Mouse (Mus musculus) heart, embryonic 12.5 days (tissue): Measurements from ENCODE around the gene Fitm1. TPM values are rescaled to one million over a fixed set of nuclear protein-coding genes. Genes with fewer than 3 reads are reported as not detected.

Experiments used
- ATAC-seq: fragments of 200-750 bp; cut with Nextera tagmentation; 2 replicates; pipeline ENCODE4 v1.8.0; 2017; ENCODE audit warnings: moderate TSS enrichment, moderate library complexity; ENCODE audit not compliant: insufficient number of reproducible peaks, low FRiP score
- H3K27ac ChIP-seq: fragments of 300-500 bp; sonication (generic); 2 replicates; pipeline ENCODE4 v1.5.1; 2016; ENCODE audit warnings: mild to moderate bottlenecking, moderate library complexity; ENCODE audit not compliant: poor library complexity, severe bottlenecking
- H3K27me3 ChIP-seq: fragments of 300-500 bp; sonication (generic); replicated peaks from 2 replicates; pipeline ENCODE4 v1.6.1; 2016; ENCODE audit warnings: mild to moderate bottlenecking, moderate library complexity
- H3K36me3 ChIP-seq: fragments of 300-500 bp; sonication (generic); 2 replicates; pipeline ENCODE4 v1.6.1; 2016; ENCODE audit warnings: mild to moderate bottlenecking, moderate library complexity
- H3K4me1 ChIP-seq: fragments of 300-500 bp; sonication (generic); replicated peaks from 2 replicates; pipeline ENCODE4 v1.6.1; 2016; ENCODE audit warnings: mild to moderate bottlenecking
- H3K4me2 ChIP-seq: fragments of 300-500 bp; sonication (generic); 2 replicates; pipeline ENCODE4 v1.6.1; 2016; ENCODE audit warnings: mild to moderate bottlenecking, moderate library complexity
- H3K4me3 ChIP-seq: fragments of 300-500 bp; sonication (generic); 2 replicates; pipeline ENCODE4 v1.5.1; 2016; ENCODE audit warnings: mild to moderate bottlenecking
- H3K9ac ChIP-seq: fragments of 300-500 bp; sonication (generic); 2 replicates; pipeline ENCODE4 v1.6.1; 2016; ENCODE audit warnings: mild to moderate bottlenecking, moderate library complexity
- H3K9me3 ChIP-seq: fragments of 300-500 bp; sonication (generic); replicated peaks from 2 replicates; pipeline ENCODE4 v1.6.1; 2016; ENCODE audit warnings: mild to moderate bottlenecking, moderate library complexity
- WGBS: fragments of 180-500 bp; shearing (Covaris S2); methylation state at CpG from one replicate; pipeline ENCODE4 v1.1.7; 2016; 5-methylcytosine and 5-hydroxymethylcytosine counted together
- polyA plus RNA-seq: library from polyadenylated mRNA; unstranded; fragments of >200 nt; fragmentation: Nextera tagmentation; extraction: Ambion mirVana; gene quantifications from 2 replicates; pipeline ENCODE4 v1.2.1, GENCODE M21; 2016

Fitm1 gene
- polyA plus RNA-seq, 1 experiment from 2014 or later: 118 TPM

GRCm38 (mm10) chr14:55570588-55570987, 4.8 kb upstream of the Fitm1 start:
- no peak overlapping the region for H3K4me3 ChIP-seq
- peak overlapping the region; percentile 47; the same call in 1 of the 2 replicates for H3K27ac ChIP-seq
- WGBS: 80% methylated on average over 2 of the region's 2 CpGs
- no peak overlapping the region for H3K4me2 ChIP-seq
- no peak overlapping the region; the same call in 1 of the 2 replicates for H3K9ac ChIP-seq
- peaks cover 26% of the 10 kb centered on the region for H3K4me1 ChIP-seq
- no peak for ATAC-seq
- peaks cover 50% of the 10 kb centered on the region for H3K36me3 ChIP-seq
- no peaks in the 10 kb centered on the region for H3K9me3 ChIP-seq
- no peaks in the 10 kb centered on the region for H3K27me3 ChIP-seq

GRCm38 (mm10) chr14:55571760-55572159, 3.7 kb upstream of the Fitm1 start:
- Histone ChIP-seq H3K4me3 (no peak overlapping the region), H3K4me2 (no peak overlapping the region), H3K9ac (no peak overlapping the region), H3K36me3 (peaks cover 38% of the 10 kb centered on the region), H3K27me3 (no peaks in the 10 kb centered on the region), H3K9me3 (no peaks in the 10 kb centered on the region), H3K4me1 (peaks cover 34% of the 10 kb centered on the region), H3K27ac (no peak overlapping the region)
- ATAC-seq: no peak

GRCm38 (mm10) chr14:55575711-55576110, 294 bp downstream of the Fitm1 start:
- H3K9ac ChIP-seq: peak overlapping the region; percentile 69
- no peak for ATAC-seq
- peak overlapping the region; percentile 67 for H3K4me2 ChIP-seq
- no peaks in the 10 kb centered on the region for H3K9me3 ChIP-seq
- 35% methylated on average over 13 of the region's 13 CpGs for WGBS
- peak overlapping the region; percentile 94 for H3K27ac ChIP-seq
- H3K36me3 ChIP-seq: peaks cover 15% of the 10 kb centered on the region
- peak overlapping the region; percentile 40 for H3K4me3 ChIP-seq
- peaks cover 45% of the 10 kb centered on the region for H3K4me1 ChIP-seq
- H3K27me3 ChIP-seq: no peaks in the 10 kb centered on the region

GRCm38 (mm10) chr14:55576376-55576775, 959 bp downstream of the Fitm1 start:
- Histone ChIP-seq H3K9ac (peak overlapping the region; percentile 69), H3K4me3 (peak overlapping the region; percentile 40), H3K27me3 (no peaks in the 10 kb centered on the region), H3K4me1 (peaks cover 43% of the 10 kb centered on the region), H3K27ac (peak overlapping the region; percentile 94), H3K36me3 (peaks cover 19% of the 10 kb centered on the region), H3K4me2 (peak overlapping the region; percentile 67), H3K9me3 (no peaks in the 10 kb centered on the region)
- ATAC-seq: no peak
- 55% methylated on average over 16 of the region's 16 CpGs for WGBS

GRCm38 (mm10) chr14:55577871-55578667, 2.7 kb downstream of the Fitm1 start, which contains the start of gene Psme1:
Psme1 (plus strand) TSS chr14:55578123.
- Histone ChIP-seq H3K4me1 (peaks cover 43% of the 10 kb centered on the region), H3K4me2 (peak within 1 kb of the TSS; percentile 87), H3K9ac (peak within 1 kb of the TSS; percentile 96), H3K36me3 (peaks cover 28% of the 10 kb centered on the region), H3K27ac (peak within 1 kb of the TSS; percentile 90), H3K9me3 (no peaks in the 10 kb centered on the region), H3K27me3 (no peaks in the 10 kb centered on the region), H3K4me3 (peak within 1 kb of the TSS; percentile 86)
- ATAC-seq: peak; percentile 79
- WGBS: under 1% methylated on average over 32 of the region's 32 CpGs

GRCm38 (mm10) chr14:55578668-55579269, 3.4 kb downstream of the Fitm1 start:
- Histone ChIP-seq H3K4me2 (peak overlapping the region; percentile 87), H3K9me3 (no peaks in the 10 kb centered on the region), H3K27me3 (no peaks in the 10 kb centered on the region), H3K4me1 (peaks cover 43% of the 10 kb centered on the region), H3K36me3 (peaks cover 31% of the 10 kb centered on the region), H3K9ac (peak overlapping the region; percentile 96), H3K4me3 (peak overlapping the region; percentile 86), H3K27ac (peak overlapping the region; percentile 90)
- peak; percentile 44; the same call in 1 of the 2 replicates for ATAC-seq
- WGBS: 22% methylated on average over 6 of the region's 6 CpGs

- no peak overlapping the region for H3K27ac ChIP-seq
- peaks cover 31% of the 10 kb centered on the region for H3K36me3 ChIP-seq
- H3K4me2 ChIP-seq: peak overlapping the region; percentile 87
- H3K4me3 ChIP-seq: no peak overlapping the region
- ATAC-seq: no peak
- WGBS: 86% methylated on average over 23 of the region's 23 CpGs
- no peaks in the 10 kb centered on the region for H3K9me3 ChIP-seq
- H3K9ac ChIP-seq: no peak overlapping the region
- no peaks in the 10 kb centered on the region for H3K27me3 ChIP-seq
- H3K4me1 ChIP-seq: peaks cover 42% of the 10 kb centered on the region
These were observed 4.4 kb downstream of the Fitm1 start for GRCm38 (mm10) chr14:55579511-55580496.

GRCm38 (mm10) chr14:55580731-55581130, 5.3 kb downstream of the Fitm1 start:
- Histone ChIP-seq H3K4me2 (no peak overlapping the region), H3K27ac (no peak overlapping the region), H3K9me3 (no peaks in the 10 kb centered on the region), H3K4me3 (no peak overlapping the region), H3K9ac (no peak overlapping the region), H3K4me1 (peaks cover 38% of the 10 kb centered on the region), H3K27me3 (no peaks in the 10 kb centered on the region), H3K36me3 (peaks cover 31% of the 10 kb centered on the region)
- no peak for ATAC-seq
- WGBS: 93% methylated on average over 16 of the region's 16 CpGs

- WGBS: 75% methylated on average over 9 of the region's 9 CpGs
These were observed 6.7 kb downstream of the Fitm1 start for GRCm38 (mm10) chr14:55581981-55582681.

GRCm38 (mm10) chr14:55584303-55584701, 8.9 kb downstream of the Fitm1 start:
- no peaks in the 10 kb centered on the region for H3K9me3 ChIP-seq
- 33% methylated on average over 5 of the region's 5 CpGs for WGBS
- H3K9ac ChIP-seq: peak overlapping the region; percentile 79; the same call in 1 of the 2 replicates
- peaks cover 20% of the 10 kb centered on the region for H3K4me1 ChIP-seq
- H3K4me2 ChIP-seq: peak overlapping the region; percentile 96
- H3K27ac ChIP-seq: peak overlapping the region; percentile 81; the same call in 1 of the 2 replicates
- no peaks in the 10 kb centered on the region for H3K27me3 ChIP-seq
- H3K36me3 ChIP-seq: peaks cover 44% of the 10 kb centered on the region
- peak overlapping the region; percentile 72 for H3K4me3 ChIP-seq
- ATAC-seq: no peak

More at GRCm38 (mm10) chr14:55581981-55582681, 6.7 kb downstream of the Fitm1 start:
- H3K9ac ChIP-seq: no peak overlapping the region
- no peak overlapping the region for H3K4me3 ChIP-seq
- no peaks in the 10 kb centered on the region for H3K9me3 ChIP-seq
- H3K36me3 ChIP-seq: peaks cover 35% of the 10 kb centered on the region
- no peak overlapping the region for H3K27ac ChIP-seq
- no peak for ATAC-seq
- H3K4me1 ChIP-seq: peaks cover 34% of the 10 kb centered on the region
- no peak overlapping the region for H3K4me2 ChIP-seq
- no peaks in the 10 kb centered on the region for H3K27me3 ChIP-seq
